Mouse (Mus musculus) heart, adult 9 months (tissue): ENCODE results near the gene Bdh1.

Experiments used
- DNase-seq, 2 experiments: peaks; one replicate each; pipeline ENCODE4 v3.0.0; 2022; ENCODE audit warnings: low spot score in 2 of 2

Gene Bdh1

GRCm38 (mm10) chr16:31428675-31429470, 6.8 kb downstream of the Bdh1 start:
- DNase-seq: peak; percentile 22 to 27

DNA sequence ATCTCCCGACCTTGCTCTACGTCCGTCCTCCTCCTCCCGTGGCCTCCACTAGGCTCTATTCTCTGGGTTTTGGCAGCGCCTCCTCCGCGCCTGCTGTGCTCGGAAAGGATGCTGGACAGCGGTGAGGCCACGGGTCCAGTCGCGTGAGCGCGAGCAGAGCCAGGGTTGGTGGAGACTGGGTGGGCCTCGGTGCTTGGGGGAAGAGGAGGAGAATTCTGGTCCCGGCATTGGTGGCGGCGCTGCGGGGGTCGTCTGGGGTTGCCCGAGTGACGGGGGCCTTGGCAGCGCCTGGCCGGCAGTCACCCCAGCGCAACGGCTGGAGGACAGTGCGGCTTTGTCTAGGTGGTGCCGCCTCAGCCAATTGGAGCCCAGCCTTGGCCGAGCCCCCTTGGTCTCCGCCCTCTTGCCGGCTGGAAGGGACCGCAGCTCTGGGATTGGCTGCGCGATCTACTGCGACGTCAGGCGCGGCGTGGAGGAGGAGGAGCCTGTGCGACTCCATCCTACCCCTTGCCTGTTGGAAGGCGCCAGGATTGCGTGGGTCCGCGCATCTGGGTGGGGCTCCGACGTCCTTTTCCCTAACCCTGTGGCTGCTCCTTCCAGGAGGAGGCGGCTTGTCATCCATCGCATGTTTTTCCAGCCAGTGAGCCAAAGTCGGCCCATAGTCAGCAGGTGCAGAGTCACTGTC, 7.5 kb downstream of the Bdh1 start:
- DNase-seq: peak; percentile 92 to 93

GRCm38 (mm10) chr16:31433466-31434110, 11.5 kb downstream of the Bdh1 start:
- DNase-seq: no peak

DNA sequence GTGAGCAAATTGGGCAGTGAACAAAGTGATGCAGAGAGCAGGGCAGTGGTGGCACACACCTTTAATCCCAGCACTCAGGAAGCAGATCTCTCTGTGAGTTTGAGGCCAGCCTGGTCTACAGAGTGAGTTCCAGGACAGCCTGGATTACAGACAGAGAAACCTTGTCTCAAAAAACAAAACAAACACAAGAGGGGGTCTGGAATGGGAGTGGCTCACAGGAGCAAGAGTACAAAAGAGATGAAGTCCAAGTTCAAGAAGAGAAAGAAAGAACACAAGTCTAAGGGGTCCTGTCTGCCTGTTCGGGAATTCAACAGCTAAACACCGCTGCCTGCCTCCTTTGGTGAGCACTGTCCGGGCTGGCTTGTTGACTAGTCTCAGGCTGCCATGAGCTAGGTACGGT, 13.1 kb downstream of the Bdh1 start:
- DNase-seq: no peak

- DNase-seq: no peak
Observed at GRCm38 (mm10) chr16:31436085-31436484, 14.0 kb downstream of the Bdh1 start.

- no peak for DNase-seq
Observed at GRCm38 (mm10) chr16:31437358-31437757, 15.3 kb downstream of the Bdh1 start.

DNA sequence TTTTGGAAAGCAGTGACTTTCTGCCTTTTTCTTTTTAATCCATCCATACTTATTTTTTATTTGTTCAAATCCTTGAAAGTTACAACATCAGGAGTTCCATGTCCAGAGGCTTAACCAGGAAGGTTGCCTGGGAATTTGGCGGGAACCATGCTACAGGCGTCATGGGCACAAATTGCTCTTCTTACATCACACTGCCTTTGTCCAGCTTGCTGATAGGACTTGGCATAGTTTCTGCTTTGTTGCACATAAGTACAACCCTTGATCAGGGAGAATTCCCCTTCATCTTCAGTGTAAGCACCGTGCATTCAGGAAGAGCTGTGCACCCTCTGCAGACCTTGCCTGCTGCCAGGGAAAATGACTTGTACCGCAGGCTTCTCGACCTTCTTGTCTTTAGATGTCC, 17.4 kb downstream of the Bdh1 start:
- no peak for DNase-seq

DNA sequence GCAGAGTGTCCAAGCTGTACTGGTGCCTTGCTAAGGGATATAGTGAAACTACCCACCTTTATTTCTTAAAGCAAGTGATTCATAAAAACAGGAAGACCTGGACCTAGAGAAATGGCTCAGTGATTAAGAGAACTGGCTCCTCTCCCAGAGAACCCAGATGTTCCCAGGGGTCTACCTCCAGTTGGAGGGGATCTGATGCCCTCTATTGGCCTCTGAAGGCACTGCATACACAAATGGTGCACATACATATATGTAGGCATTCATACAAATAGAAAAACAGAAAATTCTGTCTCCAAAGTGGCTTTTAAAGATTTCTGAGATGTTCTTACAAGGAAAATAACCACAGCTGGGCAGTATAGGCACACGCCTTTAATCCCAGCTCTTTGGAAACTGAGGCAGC, 18.0 kb downstream of the Bdh1 start:
- no peak for DNase-seq

DNA sequence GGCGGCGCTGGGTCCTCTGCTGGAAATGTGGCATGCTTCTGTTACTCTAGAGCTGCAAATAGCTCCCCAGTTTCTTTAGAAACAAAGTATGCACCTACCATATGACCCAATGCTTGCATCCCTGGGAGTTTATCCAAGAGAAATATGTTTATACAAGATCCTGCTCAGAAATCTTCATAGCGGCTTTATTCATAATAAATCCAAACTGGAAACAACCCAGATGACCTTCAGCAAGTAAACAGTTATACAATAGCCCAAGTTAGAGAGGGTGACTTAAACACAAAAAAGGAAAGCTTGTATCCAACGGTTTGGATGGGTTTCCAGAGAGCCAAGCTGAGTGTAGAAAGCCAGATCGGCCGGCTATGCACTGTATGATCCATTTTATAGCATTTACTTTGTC, 22.4 kb downstream of the Bdh1 start:
- no peak for DNase-seq

- no peak for DNase-seq
Observed at GRCm38 (mm10) chr16:31446067-31446853, 24.2 kb downstream of the Bdh1 start.

- DNase-seq: no peak
Observed at GRCm38 (mm10) chr16:31449973-31450372, 27.9 kb downstream of the Bdh1 start.

- DNase-seq: no peak
Observed at GRCm38 (mm10) chr16:31451235-31451634, 29.2 kb downstream of the Bdh1 start.

GRCm38 (mm10) chr16:31452467-31452866, 30.4 kb downstream of the Bdh1 start:
- no peak for DNase-seq

DNA sequence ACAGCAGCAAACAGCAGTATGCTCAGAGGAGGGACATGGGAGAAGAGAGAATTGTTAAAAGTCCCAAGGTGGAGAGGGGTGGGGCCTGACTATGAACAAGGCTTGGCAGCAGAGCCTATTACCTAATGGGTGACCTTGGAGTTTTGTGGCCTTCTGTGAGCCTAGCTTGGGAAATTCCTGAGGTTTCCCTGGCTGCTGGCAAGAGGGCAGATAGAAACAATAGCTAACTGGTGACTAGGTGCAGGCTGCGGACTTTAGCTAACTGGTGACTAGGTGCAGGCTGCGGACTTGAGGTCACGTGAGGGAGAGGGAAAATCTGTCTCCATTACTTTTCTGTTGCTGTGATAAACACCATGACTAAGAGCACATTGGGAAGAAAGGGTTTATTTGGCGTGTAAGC, 31.9 kb downstream of the Bdh1 start:
- DNase-seq: peak in 1 of 2 experiments; percentile 13

DNA sequence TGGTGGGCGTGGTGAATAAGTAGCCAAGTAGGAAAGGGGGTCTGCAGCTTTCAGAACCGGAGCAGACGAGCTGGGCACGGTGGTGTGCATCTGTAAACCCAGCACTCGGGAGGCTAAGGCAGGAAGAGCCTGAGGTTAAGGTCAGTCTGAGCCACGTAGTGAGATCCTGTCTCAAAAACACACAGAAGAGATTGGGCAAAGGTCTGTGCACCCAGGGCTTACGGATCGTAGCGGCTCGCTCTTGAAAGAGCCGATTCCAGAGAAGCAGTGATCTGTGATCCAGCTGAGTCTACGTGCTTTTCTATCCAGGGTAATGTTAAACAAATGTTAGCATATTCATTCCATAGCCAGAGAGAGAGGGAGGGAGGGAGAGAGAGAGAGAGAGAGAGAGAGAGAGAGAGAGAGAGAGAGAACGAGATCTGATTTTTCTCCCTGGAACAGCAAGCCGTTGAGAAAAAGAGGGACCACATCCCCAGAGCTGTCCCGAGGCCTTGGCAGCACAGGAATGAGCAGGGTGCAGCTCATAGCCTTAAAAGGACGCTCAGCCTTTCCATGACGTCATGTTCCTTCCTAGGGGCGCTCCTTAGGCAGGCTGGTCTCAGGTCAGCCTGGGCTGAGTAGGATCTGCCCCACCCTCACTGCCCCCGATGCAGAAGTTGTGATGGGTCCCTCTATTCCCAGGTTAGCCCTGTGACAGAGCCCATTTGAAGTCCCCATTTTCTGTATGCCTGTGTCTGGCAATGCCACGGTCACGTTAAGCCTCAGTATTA, 33.4 kb downstream of the Bdh1 start:
- no peak for DNase-seq

DNA sequence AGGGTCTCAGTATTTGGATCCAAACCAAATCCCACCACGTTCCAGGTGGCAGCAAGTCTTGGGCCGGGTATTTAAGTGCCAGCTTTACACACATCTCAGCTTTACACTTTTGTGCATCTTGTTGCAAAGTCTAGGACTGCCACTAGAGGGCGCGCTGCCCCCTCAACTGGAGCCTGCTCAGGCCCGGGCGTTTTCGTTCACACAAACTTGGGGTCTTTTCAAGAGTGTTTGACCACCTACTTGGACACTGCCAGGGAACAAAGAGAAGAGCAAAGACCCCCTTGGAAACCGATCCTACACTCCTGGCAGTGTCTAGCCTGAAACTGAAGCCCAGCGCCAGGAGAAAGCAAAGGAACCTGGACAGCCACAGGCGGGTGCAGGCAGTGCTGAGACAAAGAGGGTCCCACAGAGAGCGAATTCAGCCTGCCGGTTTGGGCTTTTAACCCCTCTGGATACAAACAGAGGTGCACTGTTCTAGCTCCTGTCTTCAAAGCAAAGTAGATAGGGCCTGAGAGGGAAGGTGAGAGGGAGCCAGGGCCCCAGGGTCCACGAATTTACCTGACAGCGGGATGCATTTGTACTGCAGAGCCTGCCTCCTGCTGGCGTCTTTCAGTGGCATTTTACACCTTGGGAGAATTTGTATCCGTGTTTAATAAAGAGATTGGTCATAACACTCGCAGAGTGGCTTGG, 36.3 kb downstream of the Bdh1 start:
- DNase-seq: peak in 1 of 2 experiments; percentile 49

GRCm38 (mm10) chr16:31459968-31460461, 37.9 kb downstream of the Bdh1 start:
- no peak for DNase-seq

DNA sequence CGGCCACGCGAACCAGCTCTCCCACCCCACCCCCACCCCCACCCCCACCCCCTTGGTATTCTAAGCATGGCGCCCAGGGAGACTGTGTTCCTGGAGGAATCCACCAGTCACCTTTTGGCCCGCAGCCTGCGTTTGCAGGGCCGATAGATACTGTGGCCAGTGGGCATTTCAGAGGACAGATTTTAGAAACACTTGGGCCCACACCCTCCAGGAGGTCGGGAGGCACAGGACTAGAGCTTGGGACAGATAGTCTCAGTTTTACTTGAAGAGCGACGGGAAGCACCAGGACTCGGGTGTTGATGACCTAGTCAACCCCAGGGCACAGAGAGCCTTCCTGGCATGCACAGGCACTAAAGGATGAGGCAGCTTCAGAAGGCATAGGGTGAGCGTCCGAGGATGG, 38.4 kb downstream of the Bdh1 start:
- no peak for DNase-seq

- no peak for DNase-seq
Observed at GRCm38 (mm10) chr16:31461046-31461445, 39.0 kb downstream of the Bdh1 start.

DNA sequence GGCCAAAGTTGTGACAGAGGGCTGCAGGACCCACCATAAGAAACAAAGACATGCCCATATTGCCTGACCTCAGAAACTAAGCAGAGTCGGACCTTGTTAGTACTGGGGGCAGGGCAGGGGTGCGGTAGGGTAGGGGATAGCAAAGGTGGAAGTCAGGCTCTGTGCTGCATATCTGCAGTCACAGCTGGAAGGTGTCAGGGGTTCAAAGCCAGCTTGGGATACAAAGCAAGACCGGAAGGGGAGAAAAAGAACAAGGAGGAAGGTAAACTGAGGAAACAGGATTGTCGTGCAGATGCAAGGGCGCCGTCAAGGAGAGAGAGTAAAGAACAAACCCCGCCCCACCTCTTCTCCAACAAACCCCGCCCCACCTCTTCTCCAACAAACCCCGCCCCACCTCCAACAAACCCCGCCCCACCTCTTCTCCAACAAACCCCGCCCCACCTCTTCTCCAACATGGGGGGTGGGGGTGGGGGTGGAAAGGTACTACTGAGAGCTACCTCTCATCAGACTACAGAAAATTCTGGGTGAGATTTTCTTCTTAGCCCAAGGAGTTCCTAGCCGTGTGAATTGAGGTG, 40.1 kb downstream of the Bdh1 start:
- DNase-seq: no peak
